Mouse (Mus musculus): ENCODE results near the gene Gm7849.
"Not testable (repeated sequence)": the region's sequence is repeated elsewhere in the genome, so short reads cannot be mapped to it uniquely, and the experiment has no call there.

Gene Gm7849

GRCm38 (mm10) chr8:21456460-21456859, at the start of gene Gm7849:
TSS of gene Gm7849 (minus strand) at chr8:21456560.
- DNase-seq (ENCODE audit: low spot score) = not testable (repeated sequence)

DNA sequence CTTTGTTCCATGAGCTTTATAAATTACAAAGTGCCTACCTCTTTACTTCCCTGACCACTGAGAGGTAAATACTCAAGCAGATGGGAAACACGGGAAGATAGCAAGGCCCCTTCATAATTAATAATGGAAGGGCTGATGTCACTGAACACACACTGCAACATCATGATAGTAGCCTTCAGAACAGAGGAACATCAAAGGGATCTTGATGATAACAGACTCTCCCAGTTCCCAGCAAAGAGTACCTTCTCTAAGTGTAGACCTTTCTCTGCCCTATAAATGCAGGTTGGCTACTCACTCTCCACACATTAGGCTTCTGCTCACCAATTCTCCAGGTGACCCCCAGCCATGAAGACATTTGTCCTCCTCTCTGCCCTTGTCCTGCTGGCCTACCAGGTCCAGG, 29.2 kb downstream of the Gm7849 start, which contains the start of gene Defa36:
TSS of gene Defa36 (plus strand) at position 301 of the 400 bp plus-strand sequence.
- DNase-seq (ENCODE audit: low spot score) = not testable (repeated sequence)

Data from layer of hippocampus, adult 9-10 months (tissue).